Mouse (Mus musculus): Measurements from ENCODE around the gene Pkp1.

DNA sequence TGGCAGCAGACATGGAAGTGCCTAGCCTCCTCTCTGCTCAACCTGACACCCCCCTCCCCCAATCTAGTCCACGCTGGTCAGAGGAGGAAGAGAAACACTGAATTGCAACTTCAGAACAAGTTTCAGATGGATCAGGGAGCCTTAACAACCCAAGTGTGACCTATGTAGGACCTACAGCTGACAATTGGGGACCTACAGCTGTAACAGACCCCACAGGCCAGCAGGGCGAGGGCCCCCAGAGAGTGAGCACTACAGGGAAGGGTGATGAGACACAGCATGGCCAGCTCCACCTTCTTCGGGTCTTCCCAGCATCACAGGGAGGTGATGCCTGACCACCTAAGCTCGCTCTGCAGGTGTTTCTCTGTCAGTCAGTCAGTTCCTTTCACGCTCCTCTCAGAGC is 57.9 kb downstream of the Pkp1 start:
- no peak for TF ChIP-seq CTCF (IDR thresholded peaks at IDR 0.05; ENCODE audit: low read depth, low read length)
- TF ChIP-seq GATA1 (IDR thresholded peaks at IDR 0.05; ENCODE audit: borderline replicate concordance, low read length), result no peak
- TF ChIP-seq TAL1 (conservative IDR thresholded peaks at IDR 0.05; ENCODE audit: low read depth, low read length), result no peak
- TF ChIP-seq POLR2AphosphoS5 (IDR thresholded peaks at IDR 0.05; ENCODE audit: insufficient replicate concordance, low read depth, low read length), result no peak
